Mouse (Mus musculus) limb, embryonic 13.5 days (tissue): ENCODE data around the gene Rhox3a. TPM values are rescaled to one million over a fixed set of nuclear protein-coding genes. Genes with fewer than 3 reads are reported as not detected.
"Not testable (repeated sequence)": the region's sequence is repeated elsewhere in the genome, so short reads cannot be mapped to it uniquely, and the experiment has no call there.

ENCODE experiments used
- ATAC-seq: fragments of 200-750 bp; cut with Nextera tagmentation; 2 replicates; pipeline ENCODE4 v1.8.0; 2017; ENCODE audit warnings: low read depth, moderate number of reproducible peaks, moderate TSS enrichment; ENCODE audit not compliant: low FRiP score
- H3K27ac ChIP-seq: fragments of 300-500 bp; sonication (generic); 2 replicates; pipeline ENCODE4 v1.5.1; 2015; ENCODE audit warnings: inconsistent platforms, mild to moderate bottlenecking, moderate library complexity
- H3K27me3 ChIP-seq: fragments of 300-500 bp; sonication (generic); 2 replicates; pipeline ENCODE4 v1.6.1; 2015; ENCODE audit warnings: mild to moderate bottlenecking, inconsistent platforms
- H3K36me3 ChIP-seq: fragments of 300-500 bp; sonication (generic); 2 replicates; pipeline ENCODE4 v1.6.1; 2015; ENCODE audit warnings: inconsistent platforms, mild to moderate bottlenecking, moderate library complexity
- H3K4me1 ChIP-seq: fragments of 300-500 bp; sonication (generic); 2 replicates; pipeline ENCODE4 v1.6.1; 2015; ENCODE audit warnings: inconsistent platforms
- H3K4me2 ChIP-seq: fragments of 300-500 bp; sonication (generic); replicated peaks from 2 replicates; pipeline ENCODE4 v1.6.1; 2015; ENCODE audit warnings: inconsistent platforms, mild to moderate bottlenecking, moderate library complexity
- H3K4me3 ChIP-seq: fragments of 300-500 bp; sonication (generic); 2 replicates; pipeline ENCODE4 v1.5.1; 2015; ENCODE audit warnings: moderate library complexity, mild to moderate bottlenecking, inconsistent platforms
- H3K9ac ChIP-seq: fragments of 300-500 bp; sonication (generic); 2 replicates; pipeline ENCODE4 v1.6.1; 2015; ENCODE audit warnings: mild to moderate bottlenecking, inconsistent platforms
- H3K9me3 ChIP-seq: fragments of 300-500 bp; sonication (generic); 2 replicates; pipeline ENCODE4 v1.6.1; 2016; ENCODE audit warnings: inconsistent platforms
- WGBS: fragments of 180-500 bp; shearing (Covaris S2); methylation state at CpG from one replicate; pipeline ENCODE4 v1.1.7; 2015; 5-methylcytosine and 5-hydroxymethylcytosine counted together
- polyA plus RNA-seq: library from polyadenylated mRNA; unstranded; fragments of >200 nt; fragmentation: Nextera tagmentation; extraction: Ambion mirVana; gene quantifications from 2 replicates; pipeline ENCODE4 v1.2.1, GENCODE M21; 2015

Rhox3a gene
- polyA plus RNA-seq: not detected in 2 replicates

DNA sequence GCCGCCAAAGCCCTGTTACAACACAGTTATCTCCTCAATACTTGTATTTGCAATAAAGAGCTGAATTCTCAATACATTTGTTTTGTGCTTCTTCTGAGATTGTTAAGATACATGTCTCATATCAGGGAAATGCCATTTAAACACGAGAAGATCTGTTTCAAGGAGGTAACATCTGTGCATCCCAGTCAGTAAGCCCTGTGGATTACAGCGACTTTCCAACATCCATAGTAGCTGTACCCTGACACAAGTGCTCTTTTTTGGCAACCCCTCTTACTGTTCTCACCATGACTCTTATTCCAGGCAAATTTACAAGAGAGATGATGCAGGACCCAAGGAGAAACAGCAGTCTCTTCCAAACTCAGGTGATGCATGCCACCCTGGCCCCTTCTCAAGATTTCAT, at the start of gene Rhox3a:
Rhox3a (plus strand) TSS at position 301 of the 400 bp plus-strand sequence.
- H3K27ac ChIP-seq, H3K4me3 ChIP-seq, H3K9me3 ChIP-seq, ATAC-seq, H3K9ac ChIP-seq, H3K4me1 ChIP-seq, H3K4me2 ChIP-seq, H3K27me3 ChIP-seq, H3K36me3 ChIP-seq: not testable (repeated sequence)
- WGBS: 89% methylated on average over 1 of the region's 3 CpGs

DNA sequence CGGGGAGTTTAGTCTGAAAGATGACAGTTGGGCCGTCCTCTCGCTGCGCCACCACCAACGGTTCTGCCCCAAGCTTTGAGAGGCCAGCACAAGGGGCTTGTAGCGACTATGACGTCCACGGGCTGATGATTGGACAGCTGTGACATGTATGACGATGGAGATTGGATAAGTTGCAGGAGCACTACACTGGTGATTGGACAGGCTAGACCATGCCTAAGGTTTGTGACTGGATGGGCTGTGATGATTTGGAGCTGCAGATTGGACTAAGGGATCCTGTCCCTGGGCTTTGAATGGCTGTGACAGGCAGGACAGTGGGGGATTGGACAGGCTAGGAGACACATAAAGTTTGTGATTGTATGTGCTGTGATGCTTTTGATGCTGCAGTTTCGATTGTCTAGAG, 38.8 kb upstream of the Rhox3a start, which contains the start of gene Gm9:
Gm9 (minus strand) TSS at position 101 of the 400 bp plus-strand sequence.
- no peak within 1 kb of the TSS for H3K4me2 ChIP-seq
- no peak within 1 kb of the TSS for H3K27ac ChIP-seq
- no peaks in the 10 kb centered on the region for H3K36me3 ChIP-seq
- no peak for ATAC-seq
- H3K4me1 ChIP-seq: no peaks in the 10 kb centered on the region
- no peak within 1 kb of the TSS for H3K9ac ChIP-seq
- H3K9me3 ChIP-seq: no peaks in the 10 kb centered on the region
- 88% methylated on average over 10 of the region's 10 CpGs for WGBS
- H3K4me3 ChIP-seq: no peak within 1 kb of the TSS
- H3K27me3 ChIP-seq: no peaks in the 10 kb centered on the region

DNA sequence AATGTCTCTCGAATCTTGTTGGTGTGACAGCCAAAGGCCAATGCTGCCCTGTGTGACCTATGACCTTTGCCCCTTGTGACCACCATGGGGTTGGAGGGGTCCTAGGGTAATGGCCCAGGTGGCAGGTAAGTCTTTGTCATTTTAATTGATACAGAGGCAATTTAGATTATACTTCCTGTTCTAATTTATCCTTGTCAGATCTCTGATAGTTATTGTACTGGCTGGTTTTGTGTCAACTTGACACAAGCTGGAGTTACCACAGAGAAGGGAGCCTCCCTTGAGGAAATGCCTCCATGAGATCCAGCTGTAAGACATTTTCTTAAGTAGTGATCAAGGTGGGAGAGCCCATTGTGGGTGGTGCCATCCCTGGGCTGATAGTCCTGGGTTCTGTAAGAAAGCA, 27.6 kb upstream of the Rhox3a start, which contains the start of gene Rhox1:
Rhox1 (minus strand) TSS at position 101 of the 400 bp plus-strand sequence.
- not testable (repeated sequence) for H3K4me3 ChIP-seq, ATAC-seq, H3K27me3 ChIP-seq, H3K9me3 ChIP-seq, H3K9ac ChIP-seq, H3K27ac ChIP-seq, H3K4me1 ChIP-seq, H3K36me3 ChIP-seq, H3K4me2 ChIP-seq
- 65% methylated on average over 1 of the region's 1 CpGs for WGBS

DNA sequence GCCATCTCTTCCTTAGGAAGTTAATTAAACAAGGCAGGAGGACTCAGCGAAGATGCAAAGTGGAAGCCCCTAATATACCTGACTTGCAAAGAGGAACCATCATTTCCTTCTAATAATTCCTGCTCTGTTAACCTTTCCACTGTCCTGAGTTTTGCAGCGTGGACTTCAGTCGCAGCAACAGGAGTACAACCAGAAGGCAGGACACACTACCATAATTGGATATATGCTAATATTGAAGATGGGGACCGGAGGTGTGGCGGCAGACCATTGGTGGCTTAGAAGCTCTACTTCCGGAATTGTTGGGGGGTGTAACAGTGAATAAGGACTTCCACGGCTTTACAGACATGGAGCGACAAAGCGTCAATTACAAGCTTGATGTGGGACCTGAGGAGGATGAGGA, 5.0 kb upstream of the Rhox3a start, which contains the start of gene Rhox2a:
Rhox2a (plus strand) TSS at position 301 of the 400 bp plus-strand sequence.
- not testable (repeated sequence) for H3K4me2 ChIP-seq, H3K9ac ChIP-seq, H3K9me3 ChIP-seq, H3K36me3 ChIP-seq, H3K4me1 ChIP-seq, H3K27me3 ChIP-seq, H3K27ac ChIP-seq, H3K4me3 ChIP-seq, ATAC-seq
- 100% methylated on average over 2 of the region's 9 CpGs for WGBS

DNA sequence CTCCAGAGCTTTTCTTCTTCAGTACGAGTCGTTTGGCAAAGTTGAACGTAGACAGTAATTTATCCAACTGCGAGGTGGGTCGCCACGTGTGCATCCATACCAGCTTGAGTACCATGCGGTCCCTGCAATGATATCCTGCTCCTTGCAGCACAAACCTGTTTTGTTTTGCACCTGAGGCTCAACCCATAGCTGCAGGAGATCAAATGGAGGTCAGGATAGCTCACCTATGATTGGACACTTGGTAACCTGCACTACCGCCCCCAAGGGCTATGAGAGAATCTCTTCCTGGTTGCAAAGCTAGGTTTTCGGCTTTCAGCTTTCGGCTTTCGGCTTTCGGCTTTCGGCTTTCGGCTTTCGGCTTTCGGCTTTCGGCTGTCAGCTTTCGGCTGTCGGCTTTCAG, 15.3 kb downstream of the Rhox3a start, which contains the start of gene Rhox4a:
Rhox4a (plus strand) TSS at position 301 of the 400 bp plus-strand sequence.
- H3K36me3 ChIP-seq, H3K27me3 ChIP-seq, H3K4me2 ChIP-seq, H3K9me3 ChIP-seq, ATAC-seq, H3K4me3 ChIP-seq, H3K27ac ChIP-seq, H3K4me1 ChIP-seq, H3K9ac ChIP-seq: not testable (repeated sequence)
- WGBS: 92% methylated on average over 11 of the region's 19 CpGs

Other genes starting within 250 kb of the Rhox3a start
- gene Sowahd, start 201.1 kb upstream of the Rhox3a start, polyA plus RNA-seq: not detected in 2 replicates
- 482 and 503 TPM in 2 replicates for gene Rpl39, start 164.5 kb upstream of the Rhox3a start, polyA plus RNA-seq
- 17.4 and 19.7 TPM in 2 replicates for gene Upf3b, start 139.6 kb upstream of the Rhox3a start, polyA plus RNA-seq
- gene Nkap, start 123.1 kb upstream of the Rhox3a start, polyA plus RNA-seq: 16.4 and 16.6 TPM in 2 replicates
- not detected in 2 replicates for gene Akap14, start 81.1 kb upstream of the Rhox3a start, polyA plus RNA-seq
- 459 and 474 TPM in 2 replicates for gene Ndufa1, start 58.8 kb upstream of the Rhox3a start, polyA plus RNA-seq
- gene Rnf113a1, start 58.7 kb upstream of the Rhox3a start, polyA plus RNA-seq: 12.3 and 13.8 TPM in 2 replicates
- 0.18 TPM in 1 of 2 replicates, not detected in the other for gene Gm9, start 38.9 kb upstream of the Rhox3a start, polyA plus RNA-seq
- gene Rhox1, start 27.7 kb upstream of the Rhox3a start, polyA plus RNA-seq: not detected in 2 replicates
- 0.29 TPM in 1 of 2 replicates, not detected in the other for gene Rhox2a, start 4.9 kb upstream of the Rhox3a start, polyA plus RNA-seq
- gene Rhox4a, start 15.4 kb downstream of the Rhox3a start, polyA plus RNA-seq: not detected in 2 replicates
- gene Rhox3a2, start 130.1 kb downstream of the Rhox3a start, polyA plus RNA-seq: not detected in 2 replicates
- 0.67 and 1.2 TPM in 2 replicates for gene Rhox4a2, start 140.9 kb downstream of the Rhox3a start, polyA plus RNA-seq
- gene Rhox2b, start 162.1 kb downstream of the Rhox3a start, polyA plus RNA-seq: not detected in 2 replicates
- 0.42 TPM in 1 of 2 replicates, not detected in the other for gene Rhox4b, start 182.6 kb downstream of the Rhox3a start, polyA plus RNA-seq
- 0.19 TPM in 1 of 2 replicates, not detected in the other for gene Rhox2c, start 203.8 kb downstream of the Rhox3a start, polyA plus RNA-seq
- not detected in 2 replicates for gene Rhox3c, start 208.7 kb downstream of the Rhox3a start, polyA plus RNA-seq
- not detected in 2 replicates for gene Rhox4c, start 230.4 kb downstream of the Rhox3a start, polyA plus RNA-seq
- gene Rhox2d, start 243.5 kb downstream of the Rhox3a start, polyA plus RNA-seq: not detected in 2 replicates